Mouse (Mus musculus) urinary bladder, postnatal 36 days (tissue): ENCODE results near the gene Olfr633.
"Not testable (repeated sequence)": the region's sequence is repeated elsewhere in the genome, so short reads cannot be mapped to it uniquely, and the experiment has no call there.

Experiments
- DNase-seq, 2 experiments: peaks; one replicate each; pipeline ENCODE4 v3.0.0; 2022; ENCODE audit warnings: low spot score in 2 of 2, mixed read lengths in 1 of 2

Gene Olfr633

GRCm38 (mm10) chr7:103944137-103944536, at the start of gene Olfr633:
TSS of gene Olfr633 (plus strand) at chr7:103944437.
- no peak for DNase-seq

- DNase-seq: no peak
Observed at GRCm38 (mm10) chr7:103903187-103903586, 41.0 kb upstream of the Olfr633 start, which contains the start of gene Olfr65. TSS of gene Olfr65 (plus strand) at chr7:103903487.

GRCm38 (mm10) chr7:103910047-103910446, 34.2 kb upstream of the Olfr633 start:
- DNase-seq: no peak

- DNase-seq: no peak
Observed at GRCm38 (mm10) chr7:103912969-103913511, 31.2 kb upstream of the Olfr633 start.

DNA sequence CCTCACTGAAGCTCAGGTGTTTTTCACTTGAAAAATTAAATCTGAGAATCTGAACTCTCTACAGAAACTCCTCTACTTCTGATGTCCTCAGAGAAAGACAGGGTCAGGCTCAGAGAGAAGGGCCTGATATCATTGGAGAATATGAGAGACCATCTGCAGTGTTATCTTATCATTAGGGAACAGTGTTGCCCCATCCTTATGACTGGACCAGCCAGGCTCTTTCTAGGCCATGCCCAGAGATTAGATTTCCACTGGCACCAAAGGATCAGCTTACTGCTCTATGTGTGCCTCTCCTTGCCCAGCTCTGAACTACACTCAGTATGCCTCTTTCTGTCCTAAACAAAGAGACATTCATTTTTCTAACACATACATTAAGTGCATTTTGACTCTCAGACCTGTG, 28.9 kb upstream of the Olfr633 start:
- no peak for DNase-seq

GRCm38 (mm10) chr7:103928525-103928924, 15.7 kb upstream of the Olfr633 start, which contains the start of gene Olfr631:
TSS of gene Olfr631 (plus strand) at chr7:103928825.
- no peak for DNase-seq

DNA sequence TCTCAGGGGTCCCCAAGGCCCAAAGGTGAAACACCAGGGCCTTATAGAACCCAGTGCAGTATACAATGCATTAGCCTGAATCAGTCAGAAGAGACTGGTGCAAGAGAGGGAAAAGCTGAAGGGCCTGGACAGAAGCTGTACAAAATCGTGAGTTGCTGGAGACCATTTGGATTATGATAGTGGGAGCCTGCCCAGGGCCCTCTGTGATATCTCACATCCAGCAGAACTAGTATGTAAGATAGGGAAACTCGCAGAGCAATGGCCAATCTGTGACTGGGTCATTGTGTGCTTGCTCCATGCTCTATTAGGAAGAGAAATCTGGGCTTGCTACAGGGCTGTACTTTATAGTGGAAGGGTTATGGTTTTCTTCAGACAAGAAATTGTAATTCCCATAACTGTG, 10.0 kb upstream of the Olfr633 start, which contains the start of gene Olfr632:
Gene Olfr632, plus strand, starts transcription at position 84 of the 400 bp plus-strand sequence.
- no peak for DNase-seq

DNA sequence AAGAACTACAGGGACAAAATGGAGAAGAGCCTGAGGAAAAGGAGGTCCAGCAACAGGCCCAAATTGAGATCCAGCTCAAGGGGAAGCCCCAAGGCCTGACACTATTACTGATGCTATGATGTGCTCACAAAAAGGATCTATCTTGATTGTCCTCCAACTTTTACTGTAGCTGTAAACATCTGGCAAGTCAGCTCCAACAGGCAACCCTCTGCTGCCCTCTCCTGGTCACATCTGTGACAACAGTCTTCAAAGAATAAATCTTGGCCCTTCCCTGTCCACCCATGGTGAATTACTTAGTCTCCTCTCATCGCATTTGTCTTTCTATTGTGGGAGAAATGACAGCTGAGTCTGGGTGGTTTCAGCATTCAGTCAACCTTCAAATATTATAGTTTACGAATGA, 1.5 kb upstream of the Olfr633 start:
- peak; percentile 2 to 10 for DNase-seq

GRCm38 (mm10) chr7:103966873-103967272, 22.6 kb downstream of the Olfr633 start:
- not testable (repeated sequence) for DNase-seq

- DNase-seq: no peak
Observed at GRCm38 (mm10) chr7:103970852-103971251, 26.6 kb downstream of the Olfr633 start, which contains the start of gene Olfr635. TSS of gene Olfr635 (plus strand) at chr7:103971152.

- no peak for DNase-seq
Observed at GRCm38 (mm10) chr7:103971782-103972181, 27.5 kb downstream of the Olfr633 start.

- no peak for DNase-seq
Observed at GRCm38 (mm10) chr7:103998446-103998845, 54.2 kb downstream of the Olfr633 start, which contains the start of gene Olfr638. TSS of gene Olfr638 (plus strand) at chr7:103998746.
